Mouse (Mus musculus): ENCODE results near the gene Mrpl41. TPM values are rescaled to one million over a fixed set of nuclear protein-coding genes. Genes with fewer than 3 reads are reported as not detected.

The Mrpl41 gene
- polyA plus RNA-seq (2012; ENCODE audit: insufficient read depth, insufficient read length, low replicate concordance, missing spikeins), result not detected in 2 replicates

- peaks cover 3% of the 10 kb centered on the region; the same call in 1 of the 2 replicates for H3K4me1 ChIP-seq (ENCODE audit: control insufficient read depth, insufficient read depth, low read length)
- TF ChIP-seq CTCF (IDR thresholded peaks at IDR 0.05; ENCODE audit: insufficient read depth, low read depth, low read length) (no peak), POLR2A (IDR thresholded peaks at IDR 0.05; ENCODE audit: insufficient read depth, low read depth, low read length) (peak; percentile 93)
- peak within 1 kb of the TSS; percentile 74 for H3K27ac ChIP-seq (ENCODE audit: insufficient read depth, low read depth, low read length)
- H3K4me3 ChIP-seq (ENCODE audit: insufficient read depth, low read depth, low read length), result peak within 1 kb of the TSS; percentile 82
- under 1% methylated on average over 64 of the region's 64 CpGs for WGBS
Measured at GRCm38 (mm10) chr2:24974906-24975703, at the start of gene Mrpl41. Gene Mrpl41 (minus strand): TSS chr2:24975098.

GRCm38 (mm10) chr2:25022678-25023077 lies 47.8 kb upstream of the Mrpl41 start:
- TF ChIP-seq POLR2A (IDR thresholded peaks at IDR 0.05; ENCODE audit: insufficient read depth, low read depth, low read length) (no peak), CTCF (IDR thresholded peaks at IDR 0.05; ENCODE audit: insufficient read depth, low read depth, low read length) (no peak)
- WGBS, result 94% methylated on average over 1 of the region's 1 CpGs
- Histone ChIP-seq H3K4me1 (ENCODE audit: control insufficient read depth, insufficient read depth, low read length) (no peaks in the 10 kb centered on the region), H3K27ac (ENCODE audit: insufficient read depth, low read depth, low read length) (no peak overlapping the region), H3K4me3 (ENCODE audit: insufficient read depth, low read depth, low read length) (no peak overlapping the region)

GRCm38 (mm10) chr2:25008250-25008649 lies 33.4 kb upstream of the Mrpl41 start:
- Histone ChIP-seq H3K4me3 (ENCODE audit: insufficient read depth, low read depth, low read length) (no peak overlapping the region), H3K27ac (ENCODE audit: insufficient read depth, low read depth, low read length) (no peak overlapping the region), H3K4me1 (ENCODE audit: control insufficient read depth, insufficient read depth, low read length) (no peaks in the 10 kb centered on the region)
- TF ChIP-seq POLR2A (IDR thresholded peaks at IDR 0.05; ENCODE audit: insufficient read depth, low read depth, low read length), result no peak
- no peak for TF ChIP-seq CTCF (IDR thresholded peaks at IDR 0.05; ENCODE audit: insufficient read depth, low read depth, low read length)

GRCm38 (mm10) chr2:25006767-25007166 lies 31.9 kb upstream of the Mrpl41 start:
- no peak overlapping the region for H3K27ac ChIP-seq (ENCODE audit: insufficient read depth, low read depth, low read length)
- H3K4me3 ChIP-seq (ENCODE audit: insufficient read depth, low read depth, low read length), result no peak overlapping the region
- WGBS, result 98% methylated on average over 1 of the region's 1 CpGs
- TF ChIP-seq POLR2A (IDR thresholded peaks at IDR 0.05; ENCODE audit: insufficient read depth, low read depth, low read length), result no peak
- TF ChIP-seq CTCF (IDR thresholded peaks at IDR 0.05; ENCODE audit: insufficient read depth, low read depth, low read length), result no peak
- H3K4me1 ChIP-seq (ENCODE audit: control insufficient read depth, insufficient read depth, low read length), result no peaks in the 10 kb centered on the region

- TF ChIP-seq CTCF (IDR thresholded peaks at IDR 0.05; ENCODE audit: insufficient read depth, low read depth, low read length) (no peak), POLR2A (IDR thresholded peaks at IDR 0.05; ENCODE audit: insufficient read depth, low read depth, low read length) (no peak)
- Histone ChIP-seq H3K27ac (ENCODE audit: insufficient read depth, low read depth, low read length) (no peak overlapping the region), H3K4me3 (ENCODE audit: insufficient read depth, low read depth, low read length) (no peak overlapping the region), H3K4me1 (ENCODE audit: control insufficient read depth, insufficient read depth, low read length) (no peaks in the 10 kb centered on the region)
- WGBS, result 42% methylated on average over 9 of the region's 9 CpGs
Measured at GRCm38 (mm10) chr2:25003946-25004786, 29.3 kb upstream of the Mrpl41 start.

- no peak overlapping the region for H3K4me3 ChIP-seq (ENCODE audit: insufficient read depth, low read depth, low read length)
- H3K27ac ChIP-seq (ENCODE audit: insufficient read depth, low read depth, low read length), result no peak overlapping the region
- no peaks in the 10 kb centered on the region for H3K4me1 ChIP-seq (ENCODE audit: control insufficient read depth, insufficient read depth, low read length)
- 37% methylated on average over 3 of the region's 3 CpGs for WGBS
- TF ChIP-seq CTCF (IDR thresholded peaks at IDR 0.05; ENCODE audit: insufficient read depth, low read depth, low read length) (no peak), POLR2A (IDR thresholded peaks at IDR 0.05; ENCODE audit: insufficient read depth, low read depth, low read length) (no peak)
Measured at GRCm38 (mm10) chr2:25000544-25001235, 25.8 kb upstream of the Mrpl41 start.

GRCm38 (mm10) chr2:24996471-24996870 lies 21.6 kb upstream of the Mrpl41 start:
- WGBS, result 96% methylated on average over 2 of the region's 2 CpGs
- no peak overlapping the region for H3K4me3 ChIP-seq (ENCODE audit: insufficient read depth, low read depth, low read length)
- H3K4me1 ChIP-seq (ENCODE audit: control insufficient read depth, insufficient read depth, low read length), result no peaks in the 10 kb centered on the region
- TF ChIP-seq POLR2A (IDR thresholded peaks at IDR 0.05; ENCODE audit: insufficient read depth, low read depth, low read length), result no peak
- TF ChIP-seq CTCF (IDR thresholded peaks at IDR 0.05; ENCODE audit: insufficient read depth, low read depth, low read length), result no peak
- H3K27ac ChIP-seq (ENCODE audit: insufficient read depth, low read depth, low read length), result no peak overlapping the region

- 68% methylated on average over 6 of the region's 6 CpGs for WGBS
- Histone ChIP-seq H3K4me3 (ENCODE audit: insufficient read depth, low read depth, low read length) (no peak overlapping the region), H3K4me1 (ENCODE audit: control insufficient read depth, insufficient read depth, low read length) (no peaks in the 10 kb centered on the region), H3K27ac (ENCODE audit: insufficient read depth, low read depth, low read length) (no peak overlapping the region)
- TF ChIP-seq POLR2A (IDR thresholded peaks at IDR 0.05; ENCODE audit: insufficient read depth, low read depth, low read length) (no peak), CTCF (IDR thresholded peaks at IDR 0.05; ENCODE audit: insufficient read depth, low read depth, low read length) (no peak)
Measured at GRCm38 (mm10) chr2:24995332-24995731, 20.4 kb upstream of the Mrpl41 start.
